Mouse (Mus musculus) embryonic facial prominence, embryonic 14.5 days (tissue): Measurements from ENCODE around the gene Lrrc25. TPM values are rescaled to one million over a fixed set of nuclear protein-coding genes. Genes with fewer than 3 reads are reported as not detected.

Source experiments
- ATAC-seq: fragments of 200-750 bp; cut with Nextera tagmentation; 2 replicates; pipeline ENCODE4 v1.8.0; 2017; ENCODE audit warnings: low read depth, moderate number of reproducible peaks, moderate TSS enrichment
- DNase-seq: peaks from one replicate; pipeline ENCODE4 v3.0.0-alpha.2; 2015; ENCODE audit warnings: low spot score
- H3K27ac ChIP-seq: fragments of 300-500 bp; sonication (generic); replicated peaks from 2 replicates; pipeline ENCODE4 v1.5.1; 2014; ENCODE audit warnings: low read depth, mild to moderate bottlenecking, low read length, moderate library complexity
- H3K27me3 ChIP-seq: fragments of 300-500 bp; sonication (generic); replicated peaks from 2 replicates; pipeline ENCODE4 v1.6.1; 2014; ENCODE audit warnings: low read length; ENCODE audit not compliant: control insufficient read depth, insufficient read depth
- H3K36me3 ChIP-seq: fragments of 300-500 bp; sonication (generic); 2 replicates; pipeline ENCODE4 v1.6.1; 2014; ENCODE audit warnings: low read length, mixed read lengths; ENCODE audit not compliant: control insufficient read depth, insufficient read depth
- H3K4me1 ChIP-seq: fragments of 300-500 bp; sonication (generic); 2 replicates; pipeline ENCODE4 v1.6.1; 2014; ENCODE audit warnings: antibody characterized with exemption, low read length; ENCODE audit not compliant: control insufficient read depth, insufficient read depth
- H3K4me2 ChIP-seq: fragments of 300-500 bp; sonication (generic); 2 replicates; pipeline ENCODE4 v1.6.1; 2014; ENCODE audit warnings: low read depth, mild to moderate bottlenecking, low read length, moderate library complexity, mixed read lengths
- H3K4me3 ChIP-seq: fragments of 300-500 bp; sonication (generic); 2 replicates; pipeline ENCODE4 v1.5.1; 2014; ENCODE audit warnings: low read depth, mild to moderate bottlenecking, low read length
- H3K9ac ChIP-seq: fragments of 300-500 bp; sonication (generic); 2 replicates; pipeline ENCODE4 v1.6.1; 2014; ENCODE audit warnings: low read depth, mild to moderate bottlenecking, low read length, moderate library complexity, mixed read lengths
- H3K9me3 ChIP-seq: fragments of 300-500 bp; sonication (generic); 2 replicates; pipeline ENCODE4 v1.6.1; 2016; ENCODE audit warnings: low read length; ENCODE audit not compliant: control insufficient read depth
- WGBS: fragments of 180-500 bp; shearing (Covaris S2); extraction: QIAGEN DNeasy Blood & Tissue Kit; methylation state at CpG from one replicate; pipeline ENCODE4 v1.1.7; 2014; 5-methylcytosine and 5-hydroxymethylcytosine counted together
- polyA plus RNA-seq: library from polyadenylated mRNA; unstranded; fragments of >200 nt; fragmentation: Nextera tagmentation; extraction: Ambion mirVana; gene quantifications from 2 replicates; pipeline ENCODE4 v1.2.1, GENCODE M21; 2014

Lrrc25 gene
- polyA plus RNA-seq, 1 experiment from 2014 or later: 1.8 TPM

GRCm38 (mm10) chr8:70617985-70618384, 2.0 kb downstream of the Lrrc25 start:
- 0 out of 2 replicates have a peak overlapping the region, but pooled peaks have one; percentile 30 for H3K9ac ChIP-seq
- H3K27me3 ChIP-seq: no peaks in the 10 kb centered on the region; the same call in none of the 2 replicates
- DNase-seq: no peak
- H3K4me2 ChIP-seq: no peak overlapping the region
- no peaks in the 10 kb centered on the region for H3K4me1 ChIP-seq
- H3K4me3 ChIP-seq: no peak overlapping the region
- no peak for ATAC-seq
- no peaks in the 10 kb centered on the region for H3K9me3 ChIP-seq
- no peaks in the 10 kb centered on the region for H3K36me3 ChIP-seq
- no peak overlapping the region for H3K27ac ChIP-seq
- 77% methylated on average over 11 of the region's 11 CpGs for WGBS

DNA sequence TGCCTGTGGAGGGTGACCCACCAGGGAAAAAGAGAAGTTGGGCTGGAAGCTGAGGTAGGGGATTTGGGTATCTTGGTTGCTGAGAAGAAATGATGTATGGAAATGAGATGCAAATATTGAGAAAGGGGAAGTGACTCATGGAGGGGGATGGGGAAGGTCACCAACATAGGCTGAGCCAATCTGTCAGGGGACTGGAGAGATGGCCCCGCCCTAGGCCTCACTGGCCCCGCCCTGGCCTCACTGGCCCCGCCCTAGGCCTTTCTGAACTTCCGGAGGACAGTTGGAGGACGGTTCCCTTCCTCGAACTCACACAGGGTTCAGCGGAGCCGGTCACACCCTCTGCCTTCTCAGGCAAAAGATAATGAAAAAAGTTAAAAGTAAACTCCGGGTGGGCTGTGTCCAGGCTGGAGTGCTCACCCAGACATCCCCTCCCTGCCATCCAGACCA, 3.0 kb downstream of the Lrrc25 start:
- peak; percentile 38; the same call in 1 of the 2 replicates for ATAC-seq
- no peaks in the 10 kb centered on the region; the same call in none of the 2 replicates for H3K27me3 ChIP-seq
- no peak overlapping the region for H3K4me3 ChIP-seq

GRCm38 (mm10) chr8:70622220-70622619, 6.3 kb downstream of the Lrrc25 start:
- no peaks in the 10 kb centered on the region for H3K36me3 ChIP-seq
- H3K9ac ChIP-seq: no peak overlapping the region
- ATAC-seq (no peak), DNase-seq (no peak)
- H3K27me3 ChIP-seq: no peaks in the 10 kb centered on the region; the same call in none of the 2 replicates
- H3K4me3 ChIP-seq: no peak overlapping the region
- WGBS: 56% methylated on average over 3 of the region's 3 CpGs
- no peaks in the 10 kb centered on the region for H3K4me1 ChIP-seq
- H3K9me3 ChIP-seq: no peaks in the 10 kb centered on the region
- no peak overlapping the region for H3K27ac ChIP-seq
- H3K4me2 ChIP-seq: no peak overlapping the region

More for the DNA sequence above, 3.0 kb downstream of the Lrrc25 start:
- DNase-seq: no peak
- WGBS: 33% methylated on average over 8 of the region's 9 CpGs
- Histone ChIP-seq H3K27ac (no peak overlapping the region), H3K36me3 (no peaks in the 10 kb centered on the region), H3K4me1 (no peaks in the 10 kb centered on the region), H3K4me2 (no peak overlapping the region), H3K9ac (no peak overlapping the region), H3K9me3 (no peaks in the 10 kb centered on the region)

- Histone ChIP-seq H3K9me3 (no peaks in the 10 kb centered on the region), H3K4me2 (peak overlapping the region; percentile 23; the same call in 1 of the 2 replicates), H3K4me3 (no peak overlapping the region), H3K4me1 (no peaks in the 10 kb centered on the region), H3K9ac (no peak overlapping the region), H3K27ac (no peak overlapping the region), H3K27me3 (no peaks in the 10 kb centered on the region; the same call in none of the 2 replicates), H3K36me3 (no peaks in the 10 kb centered on the region)
- DNase-seq: peak; percentile 53
- WGBS: 13% methylated on average over 5 of the region's 5 CpGs
- ATAC-seq: no peak
Measured at GRCm38 (mm10) chr8:70625104-70625503, 9.1 kb downstream of the Lrrc25 start.

DNA sequence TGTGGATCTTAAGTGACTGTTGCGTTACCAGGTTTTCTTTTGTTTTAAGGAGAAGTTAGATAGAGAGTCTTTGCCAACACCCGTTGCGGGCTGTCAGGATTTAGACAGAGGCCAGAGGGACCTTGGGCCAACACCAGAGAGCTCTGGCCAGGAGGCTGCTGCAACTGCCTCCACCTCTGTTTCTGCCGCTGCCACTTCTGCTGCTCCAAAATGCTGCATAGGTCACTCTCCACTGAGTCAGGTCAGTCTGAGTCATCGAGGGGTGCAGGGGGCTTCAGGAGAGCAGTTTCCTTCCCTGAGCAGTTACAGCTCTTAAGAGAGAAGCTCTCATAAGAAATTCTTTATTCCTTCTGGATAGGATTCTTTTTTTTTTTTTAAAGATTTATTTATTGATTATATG, 11.1 kb downstream of the Lrrc25 start:
- H3K9ac ChIP-seq: no peak overlapping the region
- no peak overlapping the region for H3K4me2 ChIP-seq
- no peak for ATAC-seq

GRCm38 (mm10) chr8:70628986-70629490, 13.1 kb downstream of the Lrrc25 start:
- Histone ChIP-seq H3K27me3 (peaks cover 7% of the 10 kb centered on the region; the same call in 1 of the 2 replicates), H3K4me3 (peak overlapping the region; percentile 52), H3K4me2 (peak overlapping the region; percentile 82), H3K4me1 (peaks cover 16% of the 10 kb centered on the region), H3K36me3 (no peaks in the 10 kb centered on the region), H3K27ac (no peak overlapping the region), H3K9ac (peak overlapping the region; percentile 66), H3K9me3 (no peaks in the 10 kb centered on the region)
- no peak for ATAC-seq
- WGBS: 54% methylated on average over 7 of the region's 7 CpGs
- no peak for DNase-seq

More for the DNA sequence above, 11.1 kb downstream of the Lrrc25 start:
- Histone ChIP-seq H3K36me3 (no peaks in the 10 kb centered on the region), H3K4me1 (peaks cover 11% of the 10 kb centered on the region), H3K9me3 (no peaks in the 10 kb centered on the region), H3K4me3 (no peak overlapping the region), H3K27ac (no peak overlapping the region), H3K27me3 (peaks cover 7% of the 10 kb centered on the region)
- 91% methylated on average over 5 of the region's 5 CpGs for WGBS
- DNase-seq: no peak

DNA sequence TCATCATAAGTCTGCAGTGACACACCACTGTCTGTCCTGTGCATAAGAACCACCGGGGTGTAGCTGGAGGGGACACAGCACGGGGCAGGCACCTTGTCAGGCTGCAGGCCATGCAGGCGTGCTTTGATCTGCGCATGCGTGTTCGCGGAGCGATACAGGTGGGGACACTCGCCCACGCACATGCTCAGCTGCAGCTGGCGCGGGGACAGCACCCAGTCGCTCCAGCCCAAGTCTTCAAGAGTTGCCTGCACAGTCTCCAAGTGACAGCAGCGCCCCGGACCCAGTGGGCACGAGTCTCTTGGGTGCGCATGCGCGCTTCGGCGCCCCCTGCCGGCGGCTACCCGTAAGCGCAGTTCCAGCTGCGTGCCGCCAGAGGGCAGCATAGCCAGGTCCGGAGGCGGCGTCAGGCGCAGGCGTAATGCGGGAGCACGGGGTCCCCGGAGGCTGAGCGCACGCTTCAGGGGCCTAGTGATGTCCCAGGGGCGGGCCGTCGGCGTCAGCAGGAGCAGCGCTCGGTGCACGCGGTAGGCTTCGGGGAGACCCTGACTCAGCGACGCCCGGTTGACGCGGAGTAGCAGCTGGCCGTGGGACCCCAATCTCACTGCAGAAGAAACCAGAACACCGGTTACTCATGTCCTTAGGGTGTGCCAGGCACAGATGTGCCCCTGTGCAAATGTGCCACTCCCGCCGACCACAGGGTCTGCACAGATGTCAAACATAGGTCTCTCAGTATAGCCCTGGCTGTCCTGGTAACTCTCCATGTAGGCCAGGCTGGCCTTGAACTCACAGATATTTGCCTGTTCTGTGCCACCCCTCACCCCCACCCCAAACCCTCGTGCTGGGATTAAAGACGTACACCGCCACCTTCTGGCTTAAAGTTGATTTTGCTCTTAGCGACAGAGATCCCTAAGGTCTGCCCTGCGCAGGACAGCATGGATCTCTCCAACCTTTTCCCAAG, 13.9 kb downstream of the Lrrc25 start:
- WGBS: under 1% methylated on average over 37 of the region's 60 CpGs
- peak; percentile 92 for DNase-seq
- ATAC-seq: peak; percentile 93
- H3K4me3 ChIP-seq: peak overlapping the region; percentile 52
- H3K36me3 ChIP-seq: no peaks in the 10 kb centered on the region
- H3K4me2 ChIP-seq: peak overlapping the region; percentile 82
- peaks cover 17% of the 10 kb centered on the region for H3K4me1 ChIP-seq
- peaks cover 7% of the 10 kb centered on the region; the same call in 1 of the 2 replicates for H3K27me3 ChIP-seq
- peak overlapping the region; percentile 46 for H3K27ac ChIP-seq
- H3K9ac ChIP-seq: peak overlapping the region; percentile 66
- H3K9me3 ChIP-seq: no peaks in the 10 kb centered on the region

GRCm38 (mm10) chr8:70630532-70631381, 14.8 kb downstream of the Lrrc25 start:
- Histone ChIP-seq H3K9me3 (no peaks in the 10 kb centered on the region), H3K27me3 (peaks cover 7% of the 10 kb centered on the region; the same call in 1 of the 2 replicates), H3K36me3 (no peaks in the 10 kb centered on the region), H3K4me3 (peak overlapping the region; percentile 52), H3K9ac (peak overlapping the region; percentile 66), H3K27ac (no peak overlapping the region; the same call in 1 of the 2 replicates), H3K4me2 (peak overlapping the region; percentile 82), H3K4me1 (peaks cover 17% of the 10 kb centered on the region)
- peak; percentile 32; the same call in 1 of the 2 replicates for ATAC-seq
- 14% methylated on average over 22 of the region's 22 CpGs for WGBS
- peak; percentile 65 for DNase-seq
